Mouse (Mus musculus) ovary, adult 18-20 months (tissue): ENCODE measurements around the gene Id1.

Experiments
- DNase-seq: peaks from one replicate; pipeline ENCODE4 v3.0.0; 2022; ENCODE audit warnings: low spot score, mixed read lengths

Gene Id1

GRCm38 (mm10) chr2:152723651-152724331 is 12.3 kb upstream of the Id1 start:
- no peak for DNase-seq

- no peak for DNase-seq
Observed at GRCm38 (mm10) chr2:152724332-152724723, 11.7 kb upstream of the Id1 start.

GRCm38 (mm10) chr2:152725178-152725750 is 10.8 kb upstream of the Id1 start:
- no peak for DNase-seq

GRCm38 (mm10) chr2:152726213-152726612 is 9.8 kb upstream of the Id1 start:
- no peak for DNase-seq

- DNase-seq = no peak
Observed at GRCm38 (mm10) chr2:152726751-152727335, 9.2 kb upstream of the Id1 start.

- no peak for DNase-seq
Observed at GRCm38 (mm10) chr2:152727795-152728510, 8.1 kb upstream of the Id1 start.

- no peak for DNase-seq
Observed at GRCm38 (mm10) chr2:152728594-152728993, 7.5 kb upstream of the Id1 start.

GRCm38 (mm10) chr2:152729013-152729635 is 6.9 kb upstream of the Id1 start:
- DNase-seq = no peak

- DNase-seq = peak; percentile 76
Observed at GRCm38 (mm10) chr2:152729636-152730020, 6.4 kb upstream of the Id1 start.

GRCm38 (mm10) chr2:152733201-152733600 is 2.9 kb upstream of the Id1 start:
- DNase-seq = no peak

- no peak for DNase-seq
Observed at GRCm38 (mm10) chr2:152734501-152734900, 1.6 kb upstream of the Id1 start.

GRCm38 (mm10) chr2:152734984-152735383 is 1.1 kb upstream of the Id1 start:
- peak; percentile 94 for DNase-seq

GRCm38 (mm10) chr2:152736748-152737147 is 697 bp downstream of the Id1 start:
- DNase-seq = no peak

- no peak for DNase-seq
Observed at GRCm38 (mm10) chr2:152737306-152738221, 1.5 kb downstream of the Id1 start.

GRCm38 (mm10) chr2:152738341-152738740 is 2.3 kb downstream of the Id1 start:
- DNase-seq = no peak

GRCm38 (mm10) chr2:152739031-152739841 is 3.2 kb downstream of the Id1 start:
- peak; percentile 74 for DNase-seq

GRCm38 (mm10) chr2:152739842-152740260 is 3.8 kb downstream of the Id1 start:
- DNase-seq = no peak

- no peak for DNase-seq
Observed at GRCm38 (mm10) chr2:152740490-152740889, 4.4 kb downstream of the Id1 start.

GRCm38 (mm10) chr2:152741153-152742041 is 5.3 kb downstream of the Id1 start:
- peak; percentile 45 for DNase-seq
